Mouse (Mus musculus): Measurements from ENCODE around the gene Ccnyl1. TPM values are rescaled to one million over a fixed set of nuclear protein-coding genes. Genes with fewer than 3 reads are reported as not detected.

Gene Ccnyl1
- polyA plus RNA-seq, 1 experiment from 2014 or later = 4.4 TPM

DNA sequence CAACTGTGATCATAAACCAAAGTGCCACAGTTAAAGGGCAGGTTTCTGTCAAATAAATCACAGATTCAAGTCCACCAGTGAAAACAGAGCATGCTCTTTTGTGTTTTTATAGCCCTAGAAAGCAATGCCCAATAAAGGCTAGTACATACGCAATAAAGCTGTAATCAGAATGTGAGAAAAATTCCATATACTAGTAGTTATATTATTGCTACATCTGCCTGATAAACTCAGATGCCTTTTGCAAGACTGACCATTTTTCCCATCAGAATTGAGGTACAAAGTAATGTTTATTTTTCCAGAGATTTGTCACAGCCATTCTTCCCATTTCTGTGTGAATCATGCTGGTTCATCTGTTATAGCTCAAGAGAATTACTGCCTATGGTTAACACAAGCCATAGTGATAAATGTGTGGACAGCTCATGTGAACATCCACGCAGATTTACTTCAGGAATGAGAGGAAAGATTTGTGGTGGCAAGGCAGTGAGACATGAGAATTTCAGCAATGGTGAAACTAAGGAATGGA lies 23.1 kb upstream of the Ccnyl1 start:
- Histone ChIP-seq H3K36me3 (ENCODE audit: control insufficient read depth, insufficient read depth) (no peaks in the 10 kb centered on the region), H3K9me3 (ENCODE audit: control insufficient read depth, low read length) (no peaks in the 10 kb centered on the region), H3K27ac (ENCODE audit: low read length) (no peak overlapping the region), H3K4me2 (ENCODE audit: low read length) (no peak overlapping the region), H3K4me3 (replicated peaks; ENCODE audit: low read length) (no peak overlapping the region), H3K27me3 (replicated peaks; ENCODE audit: control insufficient read depth, insufficient read depth, low read length) (no peaks in the 10 kb centered on the region), H3K9ac (replicated peaks; ENCODE audit: low read depth, low read length) (no peak overlapping the region), H3K4me1 (replicated peaks; ENCODE audit: control insufficient read depth, insufficient read depth, low read length) (no peaks in the 10 kb centered on the region)
- WGBS = 87% methylated on average over 2 of the region's 2 CpGs
- ATAC-seq = no peak

DNA sequence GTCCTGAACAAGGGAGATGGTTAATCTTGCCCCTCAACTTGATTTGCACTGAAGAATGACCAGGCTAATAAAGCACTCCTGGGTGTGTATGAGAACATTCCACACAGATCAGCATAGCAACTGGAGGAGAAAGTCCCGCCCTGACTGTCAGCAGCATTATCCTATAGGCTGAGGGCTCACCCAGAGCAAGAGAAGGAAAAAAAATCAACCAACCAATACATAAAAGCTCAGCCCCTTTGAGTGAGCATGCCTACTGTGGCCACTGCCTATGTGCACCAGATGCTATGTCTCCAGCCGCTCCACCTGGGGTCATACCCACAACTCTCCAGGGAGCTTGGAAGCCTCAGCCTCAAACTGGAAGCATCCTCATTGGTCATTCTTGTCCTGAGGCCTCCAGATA lies 20.8 kb upstream of the Ccnyl1 start:
- Histone ChIP-seq H3K27ac (ENCODE audit: low read length) (no peak overlapping the region), H3K9ac (replicated peaks; ENCODE audit: low read depth, low read length) (no peak overlapping the region), H3K4me3 (replicated peaks; ENCODE audit: low read length) (no peak overlapping the region), H3K27me3 (replicated peaks; ENCODE audit: control insufficient read depth, insufficient read depth, low read length) (no peaks in the 10 kb centered on the region), H3K36me3 (ENCODE audit: control insufficient read depth, insufficient read depth) (no peaks in the 10 kb centered on the region), H3K4me2 (ENCODE audit: low read length) (no peak overlapping the region), H3K4me1 (replicated peaks; ENCODE audit: control insufficient read depth, insufficient read depth, low read length) (no peaks in the 10 kb centered on the region), H3K9me3 (ENCODE audit: control insufficient read depth, low read length) (no peaks in the 10 kb centered on the region)
- ATAC-seq = no peak
- WGBS = 79% methylated on average over 2 of the region's 2 CpGs

DNA sequence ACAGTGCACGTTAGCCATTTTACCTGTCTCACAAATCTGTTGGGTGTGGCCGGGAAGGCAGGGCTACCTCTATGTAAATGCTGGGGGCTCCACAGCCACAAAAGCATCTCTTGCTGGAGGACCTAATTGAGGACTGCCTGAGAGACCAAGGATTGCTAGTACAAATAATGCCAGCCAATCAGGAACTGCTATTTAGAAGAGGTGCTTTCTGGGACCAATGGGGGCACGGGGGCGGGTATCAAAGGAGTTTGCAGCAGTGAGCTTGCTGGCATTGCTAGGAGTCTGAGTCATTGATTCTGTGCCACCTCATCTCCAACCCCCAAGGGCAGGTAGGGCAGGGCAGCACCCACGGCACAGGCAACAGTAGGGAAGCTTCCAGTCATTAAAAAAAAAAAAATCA lies 16.3 kb upstream of the Ccnyl1 start:
- no peak overlapping the region for H3K4me3 ChIP-seq (replicated peaks; ENCODE audit: low read length)
- H3K9me3 ChIP-seq (ENCODE audit: control insufficient read depth, low read length) = no peaks in the 10 kb centered on the region
- WGBS = 93% methylated on average over 5 of the region's 5 CpGs
- ATAC-seq = no peak
- H3K4me2 ChIP-seq (ENCODE audit: low read length) = no peak overlapping the region
- no peak overlapping the region for H3K27ac ChIP-seq (ENCODE audit: low read length)
- H3K4me1 ChIP-seq (replicated peaks; ENCODE audit: control insufficient read depth, insufficient read depth, low read length) = no peaks in the 10 kb centered on the region
- H3K9ac ChIP-seq (replicated peaks; ENCODE audit: low read depth, low read length) = no peak overlapping the region
- H3K36me3 ChIP-seq (ENCODE audit: control insufficient read depth, insufficient read depth) = no peaks in the 10 kb centered on the region
- no peaks in the 10 kb centered on the region for H3K27me3 ChIP-seq (replicated peaks; ENCODE audit: control insufficient read depth, insufficient read depth, low read length)

DNA sequence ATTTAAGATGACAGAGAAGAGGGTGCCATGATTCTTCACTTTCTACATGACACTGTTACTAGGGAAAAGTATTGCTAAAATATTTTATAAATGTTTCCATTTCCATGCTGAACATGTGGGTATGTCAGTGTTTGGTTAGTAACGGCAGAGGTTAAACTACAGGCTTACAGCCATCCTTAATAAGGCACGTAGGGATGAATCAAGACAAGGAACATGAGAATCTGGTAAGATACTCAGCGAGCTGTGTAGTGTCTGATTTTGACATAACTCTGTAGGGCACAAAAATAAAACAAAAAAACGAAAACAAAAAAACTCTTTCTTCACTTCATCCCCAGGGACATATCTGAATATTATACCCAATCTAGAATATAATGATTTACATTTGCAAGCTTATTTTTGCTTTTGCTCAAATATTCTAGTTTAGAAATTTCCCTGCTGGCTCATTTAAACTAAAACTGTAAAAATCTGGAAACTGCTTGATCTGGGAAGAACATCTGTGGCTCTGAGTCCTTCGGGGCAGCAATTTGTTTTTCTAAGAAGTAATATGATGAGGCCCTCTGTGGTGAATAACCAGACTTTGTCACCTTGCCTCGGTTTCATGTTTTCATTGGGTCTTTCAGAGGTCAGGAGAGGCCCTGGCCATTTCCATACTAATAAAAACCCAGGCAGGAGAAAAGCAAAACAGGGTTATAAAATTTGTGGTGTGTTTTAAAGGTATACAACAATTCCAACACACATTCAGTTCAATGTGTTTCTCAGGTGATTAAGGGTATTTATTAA lies 14.0 kb upstream of the Ccnyl1 start:
- 76% methylated on average over 6 of the region's 6 CpGs for WGBS
- no peaks in the 10 kb centered on the region for H3K9me3 ChIP-seq (ENCODE audit: control insufficient read depth, low read length)
- H3K4me3 ChIP-seq (replicated peaks; ENCODE audit: low read length) = no peak overlapping the region
- no peak overlapping the region for H3K4me2 ChIP-seq (ENCODE audit: low read length)
- no peaks in the 10 kb centered on the region for H3K36me3 ChIP-seq (ENCODE audit: control insufficient read depth, insufficient read depth)
- no peak overlapping the region for H3K27ac ChIP-seq (ENCODE audit: low read length)
- H3K4me1 ChIP-seq (replicated peaks; ENCODE audit: control insufficient read depth, insufficient read depth, low read length) = no peaks in the 10 kb centered on the region
- ATAC-seq = no peak
- H3K9ac ChIP-seq (replicated peaks; ENCODE audit: low read depth, low read length) = no peak overlapping the region
- H3K27me3 ChIP-seq (replicated peaks; ENCODE audit: control insufficient read depth, insufficient read depth, low read length) = no peaks in the 10 kb centered on the region

DNA sequence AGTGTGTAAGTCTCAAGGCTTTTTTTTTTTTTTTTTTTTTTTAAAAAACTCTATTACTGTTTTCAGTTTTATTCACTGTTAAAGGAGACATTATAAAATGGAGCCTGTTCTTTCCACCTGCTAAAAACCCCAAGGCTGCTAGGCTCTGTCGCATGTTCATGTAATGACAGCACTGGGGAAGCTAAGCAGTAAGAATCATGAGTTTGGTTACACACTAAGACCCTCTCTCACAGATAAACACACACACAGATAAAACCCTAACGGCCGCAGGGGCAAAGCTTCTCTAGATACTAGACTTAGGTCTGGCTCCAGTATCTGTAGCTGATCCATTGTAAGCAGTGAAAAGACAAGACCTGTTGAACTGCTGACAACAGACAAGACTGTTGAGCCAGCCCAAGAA lies 8.8 kb upstream of the Ccnyl1 start:
- no peak overlapping the region for H3K27ac ChIP-seq (ENCODE audit: low read length)
- WGBS = 97% methylated on average over 3 of the region's 3 CpGs
- H3K4me3 ChIP-seq (replicated peaks; ENCODE audit: low read length) = no peak overlapping the region
- no peak for ATAC-seq
- no peaks in the 10 kb centered on the region for H3K9me3 ChIP-seq (ENCODE audit: control insufficient read depth, low read length)
- H3K9ac ChIP-seq (replicated peaks; ENCODE audit: low read depth, low read length) = no peak overlapping the region
- H3K27me3 ChIP-seq (replicated peaks; ENCODE audit: control insufficient read depth, insufficient read depth, low read length) = no peaks in the 10 kb centered on the region
- no peaks in the 10 kb centered on the region for H3K4me1 ChIP-seq (replicated peaks; ENCODE audit: control insufficient read depth, insufficient read depth, low read length)
- H3K4me2 ChIP-seq (ENCODE audit: low read length) = no peak overlapping the region
- no peaks in the 10 kb centered on the region for H3K36me3 ChIP-seq (ENCODE audit: control insufficient read depth, insufficient read depth)

DNA sequence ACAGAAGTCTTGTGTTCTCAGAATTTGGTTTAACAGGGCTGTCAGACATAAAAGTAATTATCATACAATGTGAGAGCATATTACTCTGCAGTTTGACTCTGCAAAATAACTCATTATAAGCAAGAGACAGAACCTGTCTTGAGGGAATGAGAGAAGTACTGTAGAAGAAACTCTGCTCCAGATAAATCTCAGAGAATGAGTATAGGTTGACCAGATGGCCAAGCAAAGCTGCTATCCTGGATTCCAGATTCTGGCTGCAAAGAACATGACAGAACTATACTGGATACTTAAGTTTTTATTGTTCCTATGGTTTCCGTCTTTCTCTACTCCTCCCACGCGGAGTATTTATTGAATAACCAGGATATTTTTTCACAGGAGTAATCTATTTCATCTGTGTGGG lies 7.2 kb upstream of the Ccnyl1 start:
- H3K9ac ChIP-seq (replicated peaks; ENCODE audit: low read depth, low read length) = no peak overlapping the region
- no peak for ATAC-seq
- no peak overlapping the region for H3K27ac ChIP-seq (ENCODE audit: low read length)
- H3K4me2 ChIP-seq (ENCODE audit: low read length) = no peak overlapping the region
- no peaks in the 10 kb centered on the region for H3K9me3 ChIP-seq (ENCODE audit: control insufficient read depth, low read length)
- H3K4me1 ChIP-seq (replicated peaks; ENCODE audit: control insufficient read depth, insufficient read depth, low read length) = no peaks in the 10 kb centered on the region
- WGBS = 96% methylated on average over 3 of the region's 3 CpGs
- no peaks in the 10 kb centered on the region for H3K36me3 ChIP-seq (ENCODE audit: control insufficient read depth, insufficient read depth)
- no peaks in the 10 kb centered on the region for H3K27me3 ChIP-seq (replicated peaks; ENCODE audit: control insufficient read depth, insufficient read depth, low read length)
- no peak overlapping the region for H3K4me3 ChIP-seq (replicated peaks; ENCODE audit: low read length)

DNA sequence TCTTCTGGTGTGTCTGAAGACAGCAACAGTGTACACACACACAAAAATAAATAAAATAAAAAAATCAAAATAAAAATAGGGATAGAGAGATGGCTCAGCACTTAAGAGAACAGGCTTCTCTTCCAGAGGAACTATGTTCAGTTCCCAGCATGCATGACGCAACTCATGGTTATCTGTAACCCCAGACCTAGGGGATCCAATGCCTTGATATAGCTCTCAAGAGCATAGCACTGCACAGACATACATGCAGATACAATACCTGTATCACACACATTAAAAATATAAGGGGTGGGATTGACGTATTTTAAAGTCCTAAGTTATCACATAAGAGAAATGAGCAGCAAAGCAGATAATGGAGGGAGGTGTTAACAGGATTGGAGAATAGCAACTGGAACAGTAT lies 5.8 kb upstream of the Ccnyl1 start:
- Histone ChIP-seq H3K9me3 (ENCODE audit: control insufficient read depth, low read length) (no peaks in the 10 kb centered on the region), H3K4me1 (replicated peaks; ENCODE audit: control insufficient read depth, insufficient read depth, low read length) (no peaks in the 10 kb centered on the region), H3K27ac (ENCODE audit: low read length) (no peak overlapping the region), H3K4me3 (replicated peaks; ENCODE audit: low read length) (no peak overlapping the region), H3K27me3 (replicated peaks; ENCODE audit: control insufficient read depth, insufficient read depth, low read length) (no peaks in the 10 kb centered on the region), H3K36me3 (ENCODE audit: control insufficient read depth, insufficient read depth) (no peaks in the 10 kb centered on the region), H3K4me2 (ENCODE audit: low read length) (no peak overlapping the region), H3K9ac (replicated peaks; ENCODE audit: low read depth, low read length) (no peak overlapping the region)
- no peak for ATAC-seq
- WGBS = 100% methylated on average over 2 of the region's 2 CpGs

DNA sequence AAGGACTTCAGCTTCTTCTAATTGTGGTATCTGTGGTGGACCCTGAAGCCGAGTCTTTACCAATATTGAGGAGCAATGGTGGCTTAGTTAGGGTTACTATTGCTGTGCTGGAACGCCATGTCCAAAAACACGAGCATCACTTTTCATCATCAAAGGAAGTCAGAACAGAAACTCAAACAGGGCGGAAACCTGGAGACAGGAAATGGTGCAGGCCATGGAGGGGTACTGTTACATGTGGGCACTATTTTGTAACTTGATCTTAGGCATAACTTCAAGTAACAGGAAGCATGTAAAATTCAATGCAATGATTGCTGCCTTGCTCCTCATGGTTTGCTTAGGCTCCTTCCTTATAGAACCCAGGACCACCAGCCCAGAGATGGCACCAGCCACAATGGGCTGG lies 2.2 kb upstream of the Ccnyl1 start:
- peaks cover 17% of the 10 kb centered on the region for H3K4me1 ChIP-seq (replicated peaks; ENCODE audit: control insufficient read depth, insufficient read depth, low read length)
- 89% methylated on average over 4 of the region's 4 CpGs for WGBS

DNA sequence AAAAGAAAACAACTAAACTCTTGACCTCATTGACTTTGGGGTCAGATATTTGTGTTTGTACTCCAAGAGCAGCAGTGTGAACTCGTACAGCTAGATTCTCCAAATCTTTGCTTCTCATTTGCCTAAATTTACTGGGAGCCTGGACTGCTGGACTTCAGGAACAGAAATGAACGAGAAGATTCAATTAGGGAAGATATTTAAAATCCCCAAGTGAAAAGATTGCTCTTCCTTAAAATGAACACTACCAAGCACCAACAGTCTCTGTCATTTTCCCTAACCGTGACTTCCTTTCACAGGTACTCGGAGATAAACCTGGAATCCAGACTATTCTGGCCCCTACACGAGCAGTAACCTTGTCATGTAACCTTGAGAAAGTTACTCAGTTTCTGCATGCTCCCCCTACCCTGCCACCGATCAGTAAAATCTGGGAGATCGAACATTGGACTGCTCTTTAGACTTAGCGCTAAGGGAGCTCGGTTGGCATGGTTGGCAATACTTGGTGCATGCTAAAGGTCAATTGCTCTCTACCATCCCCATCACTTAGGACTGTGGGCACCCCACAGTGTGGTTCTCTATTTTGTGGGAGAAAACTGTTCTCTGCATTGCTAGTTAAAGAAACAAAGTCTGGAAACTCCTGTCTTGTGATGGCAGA lies 568 bp upstream of the Ccnyl1 start:
- Histone ChIP-seq H3K9me3 (ENCODE audit: control insufficient read depth, low read length) (no peaks in the 10 kb centered on the region), H3K4me1 (replicated peaks; ENCODE audit: control insufficient read depth, insufficient read depth, low read length) (peaks cover 24% of the 10 kb centered on the region), H3K36me3 (ENCODE audit: control insufficient read depth, insufficient read depth) (no peaks in the 10 kb centered on the region), H3K4me3 (replicated peaks; ENCODE audit: low read length) (peak overlapping the region; percentile 89), H3K4me2 (ENCODE audit: low read length) (peak overlapping the region; percentile 91), H3K27ac (ENCODE audit: low read length) (no peak overlapping the region), H3K9ac (replicated peaks; ENCODE audit: low read depth, low read length) (peak overlapping the region; percentile 49), H3K27me3 (replicated peaks; ENCODE audit: control insufficient read depth, insufficient read depth, low read length) (no peaks in the 10 kb centered on the region)
- no peak for ATAC-seq
- WGBS = 26% methylated on average over 9 of the region's 9 CpGs

More for the DNA sequence above, 2.2 kb upstream of the Ccnyl1 start:
- no peak overlapping the region for H3K9ac ChIP-seq (replicated peaks; ENCODE audit: low read depth, low read length)
- H3K27ac ChIP-seq (ENCODE audit: low read length) = no peak overlapping the region
- no peaks in the 10 kb centered on the region for H3K9me3 ChIP-seq (ENCODE audit: control insufficient read depth, low read length)
- H3K4me3 ChIP-seq (replicated peaks; ENCODE audit: low read length) = no peak overlapping the region
- no peak overlapping the region for H3K4me2 ChIP-seq (ENCODE audit: low read length)
- ATAC-seq = no peak
- H3K36me3 ChIP-seq (ENCODE audit: control insufficient read depth, insufficient read depth) = no peaks in the 10 kb centered on the region
- H3K27me3 ChIP-seq (replicated peaks; ENCODE audit: control insufficient read depth, insufficient read depth, low read length) = no peaks in the 10 kb centered on the region

Measured in forebrain, embryonic 16.5 days (tissue).